Mouse (Mus musculus) thymus, adult 2 months (tissue): ENCODE measurements at regions not wholly inside any gene's neighbourhood (a gene's known extent, or its start where the extent isn't known, plus 50 kb on each side); places are given as distances from the start of the nearest gene placed in this dataset.

Experiments
- CTCF ChIP-seq: fragments of 200-500 bp; IDR thresholded peaks from 2 replicates; pipeline ENCODE4 v1.5.1; 2012; ENCODE audit warnings: mild to moderate bottlenecking, control low read depth, low read length, moderate library complexity, borderline replicate concordance; ENCODE audit not compliant: control insufficient read depth, poor library complexity, insufficient read depth; ENCODE audit errors: extremely low read depth
- POLR2A ChIP-seq: fragments of 200-500 bp; IDR thresholded peaks from 2 replicates; pipeline ENCODE4 v1.6.1; 2012; ENCODE audit warnings: mild to moderate bottlenecking, low read length, control low read depth, moderate library complexity; ENCODE audit not compliant: control insufficient read depth, poor library complexity, insufficient read depth; ENCODE audit errors: extremely low read depth

- no peak for TF ChIP-seq CTCF
- no peak for TF ChIP-seq POLR2A
Observed at GRCm38 (mm10) chr9:69575386-69575785, 122.0 kb downstream of the Anxa2 start.
